Mouse (Mus musculus) midbrain, embryonic 10.5 days (tissue): Measurements from ENCODE around the gene Trem3. TPM values are rescaled to one million over a fixed set of nuclear protein-coding genes. Genes with fewer than 3 reads are reported as not detected.

ENCODE experiments used
- DNase-seq: peaks from one replicate; pipeline ENCODE4 v3.0.0-alpha.2; 2017; ENCODE audit warnings: low spot score
- H3K27ac ChIP-seq: fragments of 300-500 bp; sonication (generic); replicated peaks from 2 replicates; pipeline ENCODE4 v1.5.1; 2016; ENCODE audit warnings: mild to moderate bottlenecking
- H3K27me3 ChIP-seq: fragments of 300-500 bp; sonication (generic); 2 replicates; pipeline ENCODE4 v1.6.1; 2016; ENCODE audit warnings: low read depth, mild to moderate bottlenecking; ENCODE audit not compliant: poor library complexity, severe bottlenecking
- H3K36me3 ChIP-seq: fragments of 300-500 bp; sonication (generic); 2 replicates; pipeline ENCODE4 v1.6.1; 2016; ENCODE audit warnings: mild to moderate bottlenecking, moderate library complexity
- H3K4me1 ChIP-seq: fragments of 300-500 bp; sonication (generic); 2 replicates; pipeline ENCODE4 v1.6.1; 2016
- H3K4me3 ChIP-seq: fragments of 300-500 bp; sonication (generic); 2 replicates; pipeline ENCODE4 v1.5.1; 2016; ENCODE audit warnings: mild to moderate bottlenecking, moderate library complexity
- H3K9me3 ChIP-seq: fragments of 300-500 bp; sonication (generic); replicated peaks from 2 replicates; pipeline ENCODE4 v1.6.1; 2016; ENCODE audit warnings: mild to moderate bottlenecking
- WGBS: fragments of 180-500 bp; shearing (Covaris S2); methylation state at CpG from one replicate; pipeline ENCODE4 v1.1.7; 2016; 5-methylcytosine and 5-hydroxymethylcytosine counted together
- polyA plus RNA-seq: library from polyadenylated mRNA; unstranded; fragments of >200 nt; fragmentation: Nextera tagmentation; extraction: Ambion mirVana; gene quantifications from 2 replicates; pipeline ENCODE4 v1.2.1, GENCODE M21; 2016

The Trem3 gene
- polyA plus RNA-seq = not detected in 2 replicates

DNA sequence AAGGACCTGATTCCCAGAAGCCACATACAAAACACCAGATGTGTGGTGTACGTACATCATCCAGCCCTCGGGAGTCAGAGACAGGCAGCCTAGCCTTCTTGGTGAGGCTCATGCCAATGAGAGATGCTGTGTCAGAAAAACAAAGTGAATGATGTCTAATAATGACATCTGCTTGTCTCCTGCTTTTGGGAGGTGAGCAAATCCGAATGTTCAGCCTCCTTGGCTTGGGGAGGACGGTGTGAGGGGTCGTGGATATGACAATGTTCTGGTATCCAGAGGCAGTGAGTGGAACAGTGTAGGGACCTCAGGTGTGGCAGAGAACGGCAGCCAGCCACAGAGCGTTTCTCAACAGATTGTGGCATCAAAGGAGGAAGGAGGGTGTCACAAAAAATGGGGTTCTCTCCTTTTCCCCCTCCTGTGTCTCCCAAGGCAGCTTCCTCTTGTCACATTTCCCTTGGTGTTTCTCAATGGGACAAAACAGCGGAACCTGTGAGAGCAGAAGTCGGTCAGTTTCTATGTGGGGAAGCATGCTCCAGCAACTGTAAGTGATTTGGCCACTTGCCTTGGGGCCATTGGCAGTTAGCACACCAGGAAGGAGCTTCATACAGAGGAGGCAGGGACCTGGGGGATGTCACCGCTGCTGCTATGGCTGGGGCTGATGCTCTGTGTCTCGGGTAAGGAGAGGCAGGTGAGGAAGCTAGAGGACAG is at the start of gene Trem3:
Trem3 (plus strand) TSS at position 557 of the 708 bp plus-strand sequence.
- no peaks in the 10 kb centered on the region for H3K27me3 ChIP-seq
- no peak for DNase-seq
- WGBS = 84% methylated on average over 11 of the region's 11 CpGs

DNA sequence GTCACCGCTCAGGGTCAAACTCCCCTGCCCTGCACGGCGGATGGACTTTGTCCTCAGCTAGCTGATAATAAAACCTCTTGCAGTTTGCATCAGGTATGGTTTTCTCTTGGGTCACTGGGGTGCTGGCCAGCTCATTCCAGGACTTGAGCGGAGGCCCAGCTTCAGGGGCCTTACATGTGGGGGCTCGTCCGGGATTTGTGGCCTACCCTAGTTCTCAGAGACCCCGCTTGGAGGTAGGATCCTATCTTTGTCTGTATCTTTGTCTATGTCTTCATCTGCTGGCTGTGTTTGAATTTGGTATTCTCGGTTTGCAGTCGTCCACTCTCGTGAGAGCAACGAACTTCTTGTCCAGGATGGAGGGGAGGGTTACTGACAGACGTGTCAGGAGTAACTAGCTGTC is 44.5 kb upstream of the Trem3 start:
- no peak for DNase-seq
- 95% methylated on average over 12 of the region's 12 CpGs for whole genome bisulfite sequencing

More for the DNA sequence above, at the start of gene Trem3:
- Histone ChIP-seq H3K4me3 (no peak within 1 kb of the TSS), H3K36me3 (no peaks in the 10 kb centered on the region), H3K27ac (no peak within 1 kb of the TSS), H3K4me1 (no peaks in the 10 kb centered on the region), H3K9me3 (no peaks in the 10 kb centered on the region)

GRCm38 (mm10) chr17:48212596-48212995 is 35.0 kb upstream of the Trem3 start:
- Histone ChIP-seq H3K27ac (no peak overlapping the region), H3K36me3 (no peaks in the 10 kb centered on the region), H3K4me1 (no peaks in the 10 kb centered on the region), H3K9me3 (no peaks in the 10 kb centered on the region), H3K27me3 (no peaks in the 10 kb centered on the region), H3K4me3 (no peak overlapping the region)
- no peak for DNase-seq
- WGBS = 95% methylated on average over 12 of the region's 12 CpGs

More for the DNA sequence above, 44.5 kb upstream of the Trem3 start:
- Histone ChIP-seq H3K36me3 (no peaks in the 10 kb centered on the region), H3K9me3 (peaks cover 14% of the 10 kb centered on the region), H3K27me3 (no peaks in the 10 kb centered on the region), H3K4me1 (no peaks in the 10 kb centered on the region), H3K4me3 (no peak overlapping the region), H3K27ac (no peak overlapping the region)

GRCm38 (mm10) chr17:48213511-48213910 is 34.1 kb upstream of the Trem3 start:
- H3K36me3 ChIP-seq = no peaks in the 10 kb centered on the region
- WGBS = 75% methylated on average over 5 of the region's 5 CpGs

GRCm38 (mm10) chr17:48215429-48215828 is 32.1 kb upstream of the Trem3 start:
- Histone ChIP-seq H3K4me1 (no peaks in the 10 kb centered on the region), H3K27ac (no peak overlapping the region), H3K9me3 (peaks cover 4% of the 10 kb centered on the region; the same call in 1 of the 2 replicates), H3K27me3 (no peaks in the 10 kb centered on the region), H3K4me3 (no peak overlapping the region), H3K36me3 (no peaks in the 10 kb centered on the region)
- WGBS = 91% methylated on average over 1 of the region's 1 CpGs
- DNase-seq = no peak

More at GRCm38 (mm10) chr17:48213511-48213910, 34.1 kb upstream of the Trem3 start:
- Histone ChIP-seq H3K4me3 (no peak overlapping the region), H3K27ac (no peak overlapping the region), H3K4me1 (no peaks in the 10 kb centered on the region), H3K27me3 (no peaks in the 10 kb centered on the region), H3K9me3 (peaks cover 4% of the 10 kb centered on the region; the same call in 1 of the 2 replicates)
- no peak for DNase-seq

DNA sequence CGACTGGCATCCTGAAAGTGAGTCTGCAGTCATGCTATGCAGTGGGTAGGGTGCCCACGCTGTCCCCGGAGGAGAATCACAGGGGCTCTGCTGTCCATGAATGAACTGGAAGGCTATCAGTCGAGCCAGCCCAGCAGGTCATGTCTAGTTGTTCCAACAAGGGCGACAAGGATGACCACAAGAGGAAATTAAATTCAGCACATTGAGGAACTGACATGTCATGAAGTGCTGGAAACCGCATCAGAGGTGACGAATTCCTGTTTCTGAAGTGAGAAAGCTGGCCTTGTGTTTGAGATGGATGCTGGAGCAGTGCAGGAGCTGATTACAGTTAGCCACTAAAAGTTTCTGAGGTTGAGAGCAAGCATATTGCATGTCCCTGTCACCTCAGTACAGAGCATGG is 16.9 kb upstream of the Trem3 start:
- Histone ChIP-seq H3K27me3 (no peaks in the 10 kb centered on the region), H3K9me3 (no peaks in the 10 kb centered on the region), H3K4me3 (no peak overlapping the region), H3K27ac (no peak overlapping the region), H3K4me1 (no peaks in the 10 kb centered on the region), H3K36me3 (no peaks in the 10 kb centered on the region)
- 83% methylated on average over 7 of the region's 7 CpGs for WGBS
- DNase-seq = no peak

DNA sequence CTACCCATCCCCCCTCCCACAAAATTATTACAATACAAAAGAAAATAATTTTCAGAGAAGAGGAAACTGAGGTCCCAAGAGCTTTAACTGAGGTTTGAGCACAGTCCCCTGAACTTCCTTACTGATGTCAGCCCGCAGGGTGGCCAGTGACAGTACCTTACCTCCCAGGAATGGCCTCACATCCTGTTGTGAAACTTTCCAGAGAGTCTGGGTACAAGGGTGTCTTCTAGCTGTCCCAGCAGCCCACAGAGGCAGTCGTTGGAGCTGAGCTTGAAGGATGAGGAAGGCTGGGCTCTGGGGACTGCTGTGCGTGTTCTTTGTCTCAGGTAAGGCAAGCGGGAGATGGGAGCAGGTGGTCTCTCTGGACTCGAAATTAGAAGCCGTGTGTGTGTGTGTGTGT is 15.1 kb upstream of the Trem3 start, which contains the start of gene Trem1:
Trem1 (plus strand) TSS at position 251 of the 400 bp plus-strand sequence.
- no peak for DNase-seq
- WGBS = 83% methylated on average over 6 of the region's 6 CpGs
- H3K36me3 ChIP-seq = no peaks in the 10 kb centered on the region

GRCm38 (mm10) chr17:48233789-48234188 is 13.8 kb upstream of the Trem3 start:
- Histone ChIP-seq H3K9me3 (no peaks in the 10 kb centered on the region), H3K27ac (no peak overlapping the region), H3K4me3 (no peak overlapping the region), H3K36me3 (no peaks in the 10 kb centered on the region), H3K4me1 (no peaks in the 10 kb centered on the region), H3K27me3 (no peaks in the 10 kb centered on the region)
- no peak for DNase-seq
- 78% methylated on average over 4 of the region's 4 CpGs for WGBS

More for the DNA sequence above, 15.1 kb upstream of the Trem3 start, which contains the start of gene Trem1:
- Histone ChIP-seq H3K9me3 (no peaks in the 10 kb centered on the region), H3K4me1 (no peaks in the 10 kb centered on the region), H3K27ac (no peak within 1 kb of the TSS), H3K4me3 (no peak within 1 kb of the TSS), H3K27me3 (no peaks in the 10 kb centered on the region)

DNA sequence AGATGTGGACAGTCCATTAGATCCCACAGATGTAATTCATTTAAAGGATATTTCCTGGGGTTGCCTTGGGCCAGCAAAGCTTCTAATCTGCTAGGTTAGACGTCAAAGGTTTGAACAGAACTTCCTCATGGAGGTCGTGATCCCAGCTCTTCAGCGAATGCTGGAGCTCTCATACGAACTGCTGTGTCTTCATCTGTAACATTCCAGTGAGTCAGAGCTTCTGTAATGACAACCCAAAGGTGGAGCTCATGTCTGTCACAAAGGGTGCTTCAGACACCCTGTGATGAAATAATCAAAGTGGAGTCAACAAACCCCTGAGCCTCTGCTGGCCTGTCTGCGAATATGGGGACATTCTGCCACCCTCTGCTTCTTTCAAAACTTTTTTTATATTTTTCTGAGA is 13.0 kb upstream of the Trem3 start:
- Histone ChIP-seq H3K9me3 (no peaks in the 10 kb centered on the region), H3K36me3 (no peaks in the 10 kb centered on the region), H3K27me3 (no peaks in the 10 kb centered on the region), H3K4me3 (no peak overlapping the region), H3K4me1 (no peaks in the 10 kb centered on the region), H3K27ac (no peak overlapping the region)
- WGBS = 81% methylated on average over 5 of the region's 5 CpGs
- DNase-seq = no peak

DNA sequence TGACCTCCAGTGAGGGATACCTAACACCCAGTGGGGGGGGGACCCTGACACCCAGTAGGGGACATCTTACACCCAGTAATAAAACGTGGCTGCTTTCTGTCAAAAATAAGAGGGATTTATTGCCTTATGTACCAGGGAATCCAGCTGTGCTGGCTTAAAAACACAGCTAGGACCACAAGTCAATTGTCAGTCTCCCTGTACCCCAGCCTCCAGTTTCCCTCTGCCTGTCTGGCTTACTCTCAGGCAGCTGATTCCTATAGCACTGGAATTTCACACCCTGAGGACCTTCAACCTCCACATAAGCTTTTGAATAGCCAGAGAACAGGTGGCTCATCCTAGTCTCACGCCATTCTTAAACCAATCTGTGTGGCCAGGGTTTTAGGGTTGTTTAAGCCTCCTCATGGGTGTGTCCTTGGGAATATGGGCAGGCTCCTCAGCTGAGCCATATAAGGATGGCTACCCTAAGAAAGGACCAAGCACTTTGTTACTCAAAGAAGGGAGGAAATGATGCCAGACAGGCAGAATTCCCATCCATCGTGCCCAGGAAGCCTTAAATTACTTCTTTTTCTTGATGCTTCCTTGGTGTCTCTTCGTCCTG is 11.7 kb upstream of the Trem3 start:
- DNase-seq = no peak
- H3K36me3 ChIP-seq = no peaks in the 10 kb centered on the region
- H3K9me3 ChIP-seq = no peaks in the 10 kb centered on the region
- H3K27ac ChIP-seq = no peak overlapping the region
- H3K4me1 ChIP-seq = no peaks in the 10 kb centered on the region
- 60% methylated on average over 4 of the region's 4 CpGs for WGBS
- H3K27me3 ChIP-seq = no peaks in the 10 kb centered on the region
- H3K4me3 ChIP-seq = no peak overlapping the region

DNA sequence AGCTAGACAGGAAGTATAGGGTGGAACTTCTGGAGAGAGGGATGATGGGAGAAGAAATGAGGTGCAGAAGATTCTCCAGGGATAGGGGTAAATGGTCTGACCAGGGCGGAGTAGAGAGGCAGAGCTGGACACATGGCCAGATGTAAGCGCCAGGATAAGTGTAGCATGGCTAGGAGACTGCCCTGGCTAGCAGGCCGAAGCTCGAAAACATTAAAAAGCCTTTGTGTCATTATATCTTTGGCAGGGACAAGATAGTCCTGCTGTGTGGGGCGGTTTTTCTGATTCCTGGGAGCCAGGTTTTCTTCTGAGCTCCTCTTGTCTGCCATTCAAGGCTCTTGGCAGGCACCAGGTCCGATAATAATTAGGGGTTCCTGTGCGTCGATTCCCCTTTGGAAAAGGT is 10.0 kb upstream of the Trem3 start:
- no peaks in the 10 kb centered on the region for H3K36me3 ChIP-seq
- H3K4me3 ChIP-seq = no peak overlapping the region
- 91% methylated on average over 8 of the region's 8 CpGs for WGBS

GRCm38 (mm10) chr17:48249039-48249438 is 1.5 kb downstream of the Trem3 start:
- Histone ChIP-seq H3K27me3 (no peaks in the 10 kb centered on the region), H3K9me3 (no peaks in the 10 kb centered on the region), H3K36me3 (no peaks in the 10 kb centered on the region), H3K4me1 (peaks cover 5% of the 10 kb centered on the region; the same call in 1 of the 2 replicates), H3K27ac (no peak overlapping the region), H3K4me3 (no peak overlapping the region)
- DNase-seq = no peak

More for the DNA sequence above, 10.0 kb upstream of the Trem3 start:
- H3K27ac ChIP-seq = no peak overlapping the region
- H3K4me1 ChIP-seq = no peaks in the 10 kb centered on the region
- no peaks in the 10 kb centered on the region for H3K9me3 ChIP-seq
- no peak for DNase-seq
- no peaks in the 10 kb centered on the region for H3K27me3 ChIP-seq

GRCm38 (mm10) chr17:48249501-48249900 is 1.9 kb downstream of the Trem3 start:
- DNase-seq = no peak
- Histone ChIP-seq H3K4me1 (peaks cover 5% of the 10 kb centered on the region; the same call in 1 of the 2 replicates), H3K9me3 (no peaks in the 10 kb centered on the region), H3K36me3 (no peaks in the 10 kb centered on the region), H3K4me3 (no peak overlapping the region), H3K27ac (no peak overlapping the region), H3K27me3 (no peaks in the 10 kb centered on the region)
- 83% methylated on average over 11 of the region's 11 CpGs for WGBS
